Mouse (Mus musculus) lung, embryonic 16.5 days (tissue): ENCODE measurements at regions not wholly inside any gene's neighbourhood (a gene's known extent, or its start where the extent isn't known, plus 50 kb on each side); places are given as distances from the start of the nearest gene placed in this dataset.
"Not testable (repeated sequence)": the region's sequence is repeated elsewhere in the genome, so short reads cannot be mapped to it uniquely, and the experiment has no call there.

Source experiments
- ATAC-seq: fragments of 200-750 bp; cut with Nextera tagmentation; 2 replicates; pipeline ENCODE4 v1.8.0; 2017; ENCODE audit warnings: low read depth, mild to moderate bottlenecking, moderate library complexity
- H3K27ac ChIP-seq: fragments of 300-500 bp; sonication (generic); 2 replicates; pipeline ENCODE4 v1.5.1; 2014; ENCODE audit warnings: mild to moderate bottlenecking, control low read depth, low read length
- H3K27me3 ChIP-seq: fragments of 300-500 bp; sonication (generic); 2 replicates; pipeline ENCODE4 v1.6.1; 2014; ENCODE audit warnings: low read depth, low read length, mixed read lengths; ENCODE audit not compliant: control insufficient read depth, insufficient read depth
- H3K36me3 ChIP-seq: fragments of 300-500 bp; sonication (generic); 2 replicates; pipeline ENCODE4 v1.6.1; 2014; ENCODE audit warnings: low read length; ENCODE audit not compliant: control insufficient read depth, insufficient read depth
- H3K4me1 ChIP-seq: fragments of 300-500 bp; sonication (generic); replicated peaks from 2 replicates; pipeline ENCODE4 v1.6.1; 2014; ENCODE audit warnings: low read length, mixed read lengths; ENCODE audit not compliant: control insufficient read depth, insufficient read depth
- H3K4me2 ChIP-seq: fragments of 300-500 bp; sonication (generic); 2 replicates; pipeline ENCODE4 v1.6.1; 2014; ENCODE audit warnings: low read depth, low read length, control low read depth
- H3K4me3 ChIP-seq: fragments of 300-500 bp; sonication (generic); 2 replicates; pipeline ENCODE4 v1.5.1; 2014; ENCODE audit warnings: mild to moderate bottlenecking, low read length, control low read depth
- H3K9ac ChIP-seq: fragments of 300-500 bp; sonication (generic); 2 replicates; pipeline ENCODE4 v1.6.1; 2014; ENCODE audit warnings: low read length, control low read depth
- H3K9me3 ChIP-seq: fragments of 300-500 bp; sonication (generic); 2 replicates; pipeline ENCODE4 v1.6.1; 2016; ENCODE audit warnings: low read length; ENCODE audit not compliant: control insufficient read depth
- WGBS: fragments of 180-500 bp; shearing (Covaris S2); extraction: QIAGEN DNeasy Blood & Tissue Kit; methylation state at CpG from one replicate; pipeline ENCODE4 v1.1.7; 2014; 5-methylcytosine and 5-hydroxymethylcytosine counted together

GRCm38 (mm10) chr1:161728546-161729206, 59.6 kb downstream of the Fasl start:
- H3K36me3 ChIP-seq = no peaks in the 10 kb centered on the region
- H3K27ac ChIP-seq = no peak overlapping the region
- H3K9ac ChIP-seq = no peak overlapping the region
- no peaks in the 10 kb centered on the region for H3K27me3 ChIP-seq
- no peaks in the 10 kb centered on the region for H3K9me3 ChIP-seq
- H3K4me2 ChIP-seq = no peak overlapping the region
- no peaks in the 10 kb centered on the region for H3K4me1 ChIP-seq
- 76% methylated on average over 7 of the region's 7 CpGs for WGBS
- no peak for ATAC-seq
- H3K4me3 ChIP-seq = no peak overlapping the region

DNA sequence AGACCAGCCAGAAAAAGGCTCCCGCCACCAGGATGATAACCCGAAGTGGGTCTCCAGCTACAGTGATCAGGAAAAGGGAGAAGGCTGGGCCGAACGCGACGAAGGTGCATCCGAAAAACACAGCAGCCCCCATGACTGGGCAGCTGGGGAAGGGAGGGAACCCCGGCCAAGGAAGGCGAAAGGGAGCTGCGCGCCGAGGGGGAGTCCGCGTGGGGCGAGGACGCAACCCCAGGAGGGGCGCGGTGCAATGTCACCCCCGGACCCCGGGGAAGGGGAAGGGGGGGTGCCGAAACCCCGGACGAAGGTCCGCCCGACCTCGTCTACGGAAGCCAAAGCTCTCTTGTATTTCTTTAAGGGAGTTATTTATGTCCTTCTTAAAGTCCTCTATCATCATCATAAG, 60.9 kb downstream of the Fasl start:
- H3K27ac ChIP-seq, H3K4me2 ChIP-seq, H3K9ac ChIP-seq, H3K36me3 ChIP-seq, H3K27me3 ChIP-seq, H3K4me3 ChIP-seq, H3K9me3 ChIP-seq, H3K4me1 ChIP-seq: not testable (repeated sequence)
- ATAC-seq = peak; percentile 38; the same call in 1 of the 2 replicates
- 85% methylated on average over 10 of the region's 27 CpGs for WGBS

DNA sequence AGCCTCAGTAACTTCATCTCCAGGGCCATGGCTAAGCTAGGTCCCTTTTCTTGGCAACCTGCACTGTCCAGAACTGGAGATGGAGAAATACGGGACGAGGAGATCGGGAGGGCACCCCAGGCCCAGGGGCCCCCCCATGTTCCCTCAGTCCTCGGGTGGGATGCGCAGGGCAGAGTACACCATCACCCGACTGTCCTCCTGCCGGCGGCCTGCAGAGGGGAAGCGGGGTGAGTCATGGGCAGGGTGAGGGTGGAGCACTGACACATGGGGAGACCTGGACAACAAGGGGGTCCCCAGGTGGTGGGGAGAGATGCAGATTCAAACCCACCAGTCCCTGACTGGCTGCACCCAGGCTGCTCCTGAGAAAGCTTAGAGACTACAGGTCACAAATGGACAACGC, 62.2 kb downstream of the Fasl start:
- H3K9ac ChIP-seq, H3K9me3 ChIP-seq, H3K4me3 ChIP-seq, H3K4me1 ChIP-seq, H3K27me3 ChIP-seq, H3K36me3 ChIP-seq, H3K27ac ChIP-seq, H3K4me2 ChIP-seq: not testable (repeated sequence)
- 100% methylated on average over 1 of the region's 10 CpGs for WGBS
- 0 out of 2 replicates have a peak, but pooled peaks have one; percentile 34 for ATAC-seq

DNA sequence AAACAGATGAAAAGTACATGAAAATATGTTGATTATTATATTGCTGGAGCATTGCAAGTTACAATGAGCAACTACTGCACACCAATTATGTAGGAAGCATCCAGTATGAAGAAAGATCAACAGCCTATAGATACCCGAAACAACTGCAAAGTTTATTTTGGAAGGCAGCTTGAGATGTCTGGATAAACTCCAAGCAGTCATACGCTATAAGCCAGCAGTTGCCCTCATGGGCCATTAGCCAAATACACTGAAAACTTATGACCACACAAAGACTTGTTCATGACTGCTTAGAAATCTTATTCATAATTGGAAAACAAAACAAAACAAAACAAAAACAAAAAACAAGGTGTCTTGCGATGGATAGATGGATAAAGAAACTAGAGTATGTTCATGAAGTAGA, 68.4 kb downstream of the Fasl start:
- Histone ChIP-seq H3K4me3 (no peak overlapping the region), H3K27me3 (no peaks in the 10 kb centered on the region), H3K9me3 (no peaks in the 10 kb centered on the region), H3K36me3 (no peaks in the 10 kb centered on the region), H3K9ac (no peak overlapping the region), H3K4me2 (no peak overlapping the region), H3K27ac (no peak overlapping the region), H3K4me1 (peaks cover 12% of the 10 kb centered on the region; the same call in 1 of the 2 replicates)
- WGBS = 49% methylated on average over 3 of the region's 3 CpGs
- ATAC-seq = peak; percentile 77; the same call in 1 of the 2 replicates

GRCm38 (mm10) chr1:161718254-161718653, 70.0 kb downstream of the Fasl start:
- ATAC-seq = peak; percentile 80
- WGBS = 19% methylated on average over 5 of the region's 5 CpGs
- H3K27me3 ChIP-seq = no peaks in the 10 kb centered on the region
- H3K36me3 ChIP-seq = no peaks in the 10 kb centered on the region
- peaks cover 12% of the 10 kb centered on the region; the same call in 1 of the 2 replicates for H3K4me1 ChIP-seq
- H3K4me2 ChIP-seq = no peak overlapping the region
- no peaks in the 10 kb centered on the region for H3K9me3 ChIP-seq
- no peak overlapping the region for H3K27ac ChIP-seq
- no peak overlapping the region for H3K4me3 ChIP-seq
- H3K9ac ChIP-seq = no peak overlapping the region

GRCm38 (mm10) chr1:161712918-161713317, 75.4 kb downstream of the Fasl start:
- Histone ChIP-seq H3K36me3 (no peaks in the 10 kb centered on the region), H3K4me3 (peak overlapping the region; percentile 25; the same call in 1 of the 2 replicates), H3K9ac (no peak overlapping the region), H3K27ac (no peak overlapping the region), H3K4me1 (peaks cover 11% of the 10 kb centered on the region), H3K27me3 (no peaks in the 10 kb centered on the region), H3K4me2 (peak overlapping the region; percentile 53), H3K9me3 (no peaks in the 10 kb centered on the region)
- WGBS = 7% methylated on average over 10 of the region's 10 CpGs
- peak; percentile 87 for ATAC-seq

DNA sequence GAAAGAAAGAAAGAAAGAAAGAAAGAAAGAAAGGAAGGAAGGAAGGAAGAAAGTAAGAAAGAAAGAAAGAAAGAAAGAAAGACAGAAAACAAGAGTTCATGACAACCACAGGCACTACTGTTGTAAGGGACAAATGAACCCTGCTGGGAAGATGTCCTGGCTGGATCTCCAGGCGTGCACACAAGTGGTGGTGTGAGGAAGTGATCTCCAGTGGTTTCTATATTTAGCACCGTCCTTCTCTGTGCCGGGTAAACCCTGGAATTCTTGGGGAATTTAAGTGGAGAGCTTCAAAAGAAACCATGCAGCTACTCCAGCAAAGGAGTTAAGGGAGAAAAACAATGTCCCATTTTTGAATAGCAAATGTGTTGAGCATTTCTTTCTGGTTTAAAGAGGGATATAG, 76.0 kb downstream of the Fasl start:
- 0% methylated on average over 3 of the region's 3 CpGs for WGBS
- Histone ChIP-seq H3K9ac (no peak overlapping the region), H3K27ac (no peak overlapping the region), H3K9me3 (no peaks in the 10 kb centered on the region), H3K27me3 (no peaks in the 10 kb centered on the region), H3K36me3 (no peaks in the 10 kb centered on the region), H3K4me3 (no peak overlapping the region), H3K4me1 (peaks cover 9% of the 10 kb centered on the region), H3K4me2 (no peak overlapping the region)
- peak; percentile 76; the same call in 1 of the 2 replicates for ATAC-seq

- Histone ChIP-seq H3K9ac (no peak overlapping the region), H3K9me3 (no peaks in the 10 kb centered on the region), H3K4me1 (peaks cover 3% of the 10 kb centered on the region; the same call in 1 of the 2 replicates), H3K27ac (no peak overlapping the region), H3K4me3 (no peak overlapping the region), H3K4me2 (no peak overlapping the region), H3K36me3 (no peaks in the 10 kb centered on the region), H3K27me3 (no peaks in the 10 kb centered on the region)
- WGBS = 53% methylated on average over 3 of the region's 3 CpGs
- peak; percentile 26; the same call in 1 of the 2 replicates for ATAC-seq
Observed at GRCm38 (mm10) chr1:161707049-161707448, 81.2 kb downstream of the Fasl start.

- no peak for ATAC-seq
- no peak overlapping the region for H3K9ac ChIP-seq
- H3K9me3 ChIP-seq = no peaks in the 10 kb centered on the region
- H3K4me1 ChIP-seq = peaks cover 3% of the 10 kb centered on the region; the same call in 1 of the 2 replicates
- 82% methylated on average over 3 of the region's 3 CpGs for WGBS
- no peak overlapping the region for H3K27ac ChIP-seq
- H3K4me3 ChIP-seq = no peak overlapping the region
- H3K27me3 ChIP-seq = no peaks in the 10 kb centered on the region
- no peaks in the 10 kb centered on the region for H3K36me3 ChIP-seq
- no peak overlapping the region for H3K4me2 ChIP-seq
Observed at GRCm38 (mm10) chr1:161704961-161705360, 83.3 kb downstream of the Fasl start.
